Mouse (Mus musculus): Measurements from ENCODE around the gene Treml2.

- TF ChIP-seq CTCF (IDR thresholded peaks at IDR 0.05; ENCODE audit: low read depth) (no peak), EP300 (IDR thresholded peaks at IDR 0.05; ENCODE audit: low read depth) (no peak)
Observed at GRCm38 (mm10) chr17:48325638-48326037, 26.3 kb downstream of the Treml2 start.
